Mouse (Mus musculus): ENCODE data around the gene Esyt3.

Esyt3 gene

DNA sequence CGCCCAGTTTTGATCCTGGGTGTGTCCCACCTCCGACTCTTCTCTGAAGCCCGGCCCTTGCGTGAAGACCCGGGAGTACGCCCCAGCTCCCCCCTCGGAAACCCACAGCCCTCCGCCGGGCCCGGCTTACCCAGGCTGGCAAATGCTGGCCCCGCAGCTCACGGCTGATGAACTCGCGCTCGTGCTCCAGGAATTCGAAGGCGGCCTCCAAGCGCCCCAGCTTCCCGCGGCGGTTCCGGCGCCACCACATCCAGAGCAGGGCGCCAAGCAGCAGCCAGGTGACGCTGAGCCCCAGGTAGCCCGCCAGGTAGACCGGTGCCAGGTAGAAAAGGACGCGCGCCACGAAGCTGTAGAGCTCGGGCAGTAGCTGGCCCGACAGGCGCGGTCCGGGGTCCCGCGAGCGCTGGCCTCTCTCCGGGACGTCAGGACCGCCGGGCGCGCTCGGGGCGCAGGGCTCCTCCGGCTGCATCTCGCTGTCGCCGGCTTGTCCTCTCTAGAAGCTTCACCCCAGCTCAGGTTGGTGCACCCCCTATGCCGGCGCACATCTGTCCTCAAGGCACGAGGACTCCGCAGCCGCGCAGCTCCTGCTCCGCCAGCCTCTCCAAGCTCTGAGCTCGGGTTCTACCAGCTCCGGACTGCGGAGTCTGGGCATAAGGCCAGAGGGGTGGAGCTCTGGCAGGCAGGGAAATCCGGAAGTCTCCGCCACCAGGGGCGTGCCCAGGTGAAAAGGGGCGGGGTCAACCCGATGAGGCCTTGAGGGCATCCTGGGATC, at the start of gene Esyt3:
Esyt3 (minus strand) TSS at position 637 of the 772 bp plus-strand sequence.
- peak; percentile 24 for DNase-seq (ENCODE audit: low read depth, low spot score)

DNA sequence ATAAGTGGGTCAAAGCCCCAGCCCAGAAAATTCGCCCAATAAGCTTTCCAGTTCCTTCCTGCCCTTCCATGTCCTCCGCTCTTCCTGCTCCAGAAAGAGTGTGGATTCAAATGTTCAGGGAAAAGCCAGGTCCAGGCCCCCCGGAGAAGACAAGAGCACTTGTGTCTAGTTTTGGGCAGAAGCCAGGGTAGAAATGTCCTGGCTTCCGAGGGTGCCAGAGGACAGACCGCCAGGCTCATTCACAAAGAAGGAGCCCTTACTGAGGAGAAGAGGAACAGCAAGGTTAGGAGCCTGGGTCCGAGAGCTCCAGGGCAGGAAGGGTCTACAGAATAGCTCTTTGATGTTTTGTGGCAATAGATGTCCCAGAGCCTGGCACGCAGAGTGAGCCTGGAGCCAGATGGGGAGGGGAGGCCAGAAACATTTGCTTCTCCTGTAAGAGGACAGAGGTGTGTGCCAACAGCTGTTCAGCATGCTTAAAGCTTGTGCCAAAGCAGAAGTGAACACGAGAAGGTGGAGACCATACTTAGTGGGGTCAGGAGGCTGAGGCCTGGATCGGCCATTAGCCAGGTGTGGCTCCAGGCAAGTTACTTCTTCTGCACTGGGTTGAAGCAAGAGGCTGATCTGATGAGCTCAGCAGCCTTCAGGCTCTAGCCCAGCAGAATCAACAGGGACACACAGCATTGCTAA, 43.1 kb upstream of the Esyt3 start:
- DNase-seq (ENCODE audit: low read depth, low spot score) = no peak

DNA sequence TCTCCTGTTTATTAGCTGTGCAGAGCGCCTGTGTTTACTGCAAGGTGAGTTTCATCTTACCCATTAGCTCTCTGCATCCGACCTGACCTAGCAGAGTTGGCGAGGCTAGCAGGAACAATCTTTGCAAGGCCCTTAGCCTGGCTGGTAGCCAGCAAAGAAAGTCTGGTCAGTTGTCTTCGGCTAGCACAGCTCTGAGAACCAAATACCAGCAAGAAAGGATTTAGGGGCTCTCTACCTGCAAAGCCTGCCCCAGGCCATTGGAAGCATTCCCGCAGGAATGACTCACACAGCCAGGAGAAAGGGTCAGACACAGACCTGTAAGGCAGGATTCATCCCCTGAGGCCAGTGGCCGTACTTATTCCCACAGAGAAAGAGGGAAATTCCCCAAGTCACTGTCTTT, 42.4 kb upstream of the Esyt3 start:
- no peak for DNase-seq (ENCODE audit: low read depth, low spot score)

DNA sequence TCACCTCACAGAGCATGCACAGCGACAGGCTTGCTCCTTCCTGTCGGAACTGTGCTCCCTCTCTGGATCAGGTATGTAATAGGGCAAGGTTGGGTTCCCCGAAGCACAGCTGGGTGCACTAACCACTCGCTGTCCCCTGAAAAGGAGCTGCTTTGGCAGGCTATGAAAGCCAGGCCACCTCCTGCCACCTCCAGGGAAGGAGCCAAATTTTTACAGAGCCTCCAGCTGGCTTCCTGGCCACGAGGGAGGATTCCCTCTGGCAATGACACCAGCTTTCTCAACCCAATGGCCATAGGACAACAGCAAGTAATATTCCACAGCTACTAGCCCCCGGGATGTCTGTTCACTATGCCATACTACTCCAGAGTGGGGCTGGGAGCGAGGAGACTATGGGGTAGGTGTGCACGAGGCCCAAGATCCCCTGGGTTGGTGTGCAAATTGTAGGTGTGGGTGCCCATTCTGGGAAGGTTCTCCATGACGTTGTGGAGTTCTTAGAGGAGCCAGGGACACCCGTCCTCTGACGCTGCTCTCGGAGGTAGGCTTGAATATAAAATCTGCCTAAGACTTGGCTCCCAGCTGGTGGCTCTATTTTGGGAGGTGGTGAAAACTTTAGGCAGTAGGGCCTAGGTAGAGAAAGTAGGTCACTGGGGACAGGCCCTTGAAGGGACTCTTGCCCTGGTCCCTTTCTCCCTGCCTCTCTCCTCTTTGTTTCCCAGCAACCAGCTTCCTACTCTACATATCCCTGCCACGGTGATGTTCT, 38.9 kb upstream of the Esyt3 start:
- DNase-seq (ENCODE audit: low read depth, low spot score) = no peak

DNA sequence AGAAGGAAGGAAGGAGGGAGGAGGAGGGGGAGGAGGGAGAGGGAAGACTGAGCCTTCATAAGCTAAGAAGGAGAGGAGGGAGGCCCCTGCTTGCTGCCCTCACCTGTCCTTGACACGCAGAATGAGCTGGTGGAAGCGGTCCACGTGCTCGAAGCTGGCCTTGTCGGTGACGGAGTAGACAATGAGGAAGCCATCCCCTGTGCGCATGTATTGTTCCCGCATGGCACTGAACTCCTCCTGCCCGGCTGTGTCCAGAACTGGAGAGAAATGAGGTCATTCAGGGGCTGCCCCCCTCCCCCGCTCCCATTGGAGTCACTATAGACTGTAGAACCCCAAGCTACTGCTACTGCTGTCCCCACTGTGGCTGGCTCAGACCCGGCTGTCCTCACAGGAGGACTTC, 36.0 kb upstream of the Esyt3 start:
- DNase-seq (ENCODE audit: low read depth, low spot score) = no peak

DNA sequence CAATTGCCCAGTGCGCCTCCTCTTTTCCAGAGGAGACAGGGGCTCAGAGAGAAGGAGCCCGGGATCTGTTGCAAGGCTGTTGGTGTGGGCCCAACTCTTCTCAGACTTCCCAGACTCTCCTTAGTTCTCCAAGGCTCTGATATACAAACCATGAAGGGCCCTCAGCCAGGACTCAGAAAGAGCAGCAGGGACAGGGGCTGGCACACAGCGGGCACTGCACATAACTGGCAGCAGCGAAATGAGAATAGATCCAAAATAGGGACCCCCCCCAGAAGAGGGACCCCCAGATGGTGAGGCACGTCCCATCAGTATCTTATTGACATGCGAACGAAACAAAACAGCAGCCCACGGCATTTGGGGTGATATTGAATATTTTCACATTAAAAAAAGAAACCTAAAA, 34.8 kb upstream of the Esyt3 start:
- DNase-seq (ENCODE audit: low read depth, low spot score) = no peak

DNA sequence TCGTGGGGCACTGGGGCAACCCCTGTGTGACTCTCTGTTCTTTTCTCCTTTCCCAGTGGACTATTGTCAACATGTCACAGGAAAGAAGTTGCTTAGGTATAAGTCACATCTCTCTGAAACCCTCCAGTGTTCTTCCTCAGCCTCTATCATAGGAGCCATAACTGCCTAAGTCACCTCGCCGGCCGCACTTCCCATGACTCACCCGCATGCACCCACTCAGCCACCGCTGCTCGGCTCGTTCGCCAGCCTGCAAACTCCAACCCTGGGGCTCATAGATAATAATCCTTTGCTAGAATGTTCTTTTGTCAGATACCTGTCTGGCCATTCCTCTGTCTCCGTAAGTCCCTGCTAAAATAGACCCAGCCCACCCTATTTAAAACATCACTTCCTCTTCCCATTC, 33.2 kb upstream of the Esyt3 start:
- DNase-seq (ENCODE audit: low read depth, low spot score) = no peak

DNA sequence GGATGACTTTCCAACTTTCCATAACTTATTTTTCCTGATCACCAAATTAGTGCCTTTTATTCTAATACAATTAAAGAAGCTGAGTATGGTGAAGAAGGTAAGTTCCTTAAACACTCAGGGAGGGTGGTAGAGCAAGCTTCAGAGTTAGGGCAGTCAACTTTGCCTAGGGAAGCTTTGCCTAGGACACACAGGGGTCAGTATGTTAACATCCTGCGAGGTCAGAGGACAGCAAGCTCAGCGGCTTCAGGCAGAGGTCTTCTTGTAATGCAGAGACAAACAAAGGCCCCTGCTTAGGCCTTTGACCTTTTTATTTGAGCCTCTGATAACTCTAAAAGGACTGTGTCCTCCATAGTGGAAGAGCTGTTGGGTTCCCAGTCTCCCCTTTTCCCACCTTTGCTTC, 32.4 kb upstream of the Esyt3 start:
- no peak for DNase-seq (ENCODE audit: low read depth, low spot score)

DNA sequence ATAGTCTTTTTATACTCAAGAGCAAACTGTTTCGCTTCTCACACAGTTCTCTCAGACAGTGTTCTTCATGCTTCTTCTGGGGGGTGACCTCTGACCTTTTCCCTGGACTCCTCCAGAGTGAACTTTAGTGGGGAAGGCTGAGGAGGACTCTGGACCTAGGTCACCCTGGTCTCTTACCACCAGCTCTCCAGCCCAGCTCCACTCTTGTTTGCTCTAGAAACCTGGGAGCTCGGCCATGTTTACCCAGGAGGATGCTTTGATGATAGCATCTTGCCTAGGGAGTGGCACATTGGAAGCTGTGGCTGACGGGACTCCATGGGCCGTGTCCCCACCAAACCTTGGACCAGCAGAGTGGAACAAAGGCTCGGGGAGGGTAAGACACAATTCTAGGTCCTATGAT, 31.8 kb upstream of the Esyt3 start:
- DNase-seq (ENCODE audit: low read depth, low spot score) = no peak

DNA sequence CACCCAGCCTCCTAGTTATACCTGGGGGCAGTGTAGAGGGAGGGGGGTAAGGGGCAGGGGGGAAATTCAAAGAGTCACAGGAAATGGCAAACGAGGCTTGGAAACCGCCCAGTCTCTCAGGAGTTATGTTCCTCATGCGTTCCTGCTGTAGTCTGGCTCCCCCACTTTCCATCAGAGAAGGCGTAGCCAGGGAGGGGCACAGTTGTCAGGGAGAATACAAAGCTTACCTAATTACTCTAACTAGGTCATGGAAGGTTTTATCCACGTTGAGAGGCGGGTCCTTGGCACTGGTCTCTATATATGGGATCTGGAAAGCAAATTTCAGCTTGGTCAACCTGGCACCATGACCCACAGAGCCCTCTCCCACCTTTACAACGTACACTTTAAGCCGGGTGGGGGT, 31.1 kb upstream of the Esyt3 start:
- DNase-seq (ENCODE audit: low read depth, low spot score) = no peak

DNA sequence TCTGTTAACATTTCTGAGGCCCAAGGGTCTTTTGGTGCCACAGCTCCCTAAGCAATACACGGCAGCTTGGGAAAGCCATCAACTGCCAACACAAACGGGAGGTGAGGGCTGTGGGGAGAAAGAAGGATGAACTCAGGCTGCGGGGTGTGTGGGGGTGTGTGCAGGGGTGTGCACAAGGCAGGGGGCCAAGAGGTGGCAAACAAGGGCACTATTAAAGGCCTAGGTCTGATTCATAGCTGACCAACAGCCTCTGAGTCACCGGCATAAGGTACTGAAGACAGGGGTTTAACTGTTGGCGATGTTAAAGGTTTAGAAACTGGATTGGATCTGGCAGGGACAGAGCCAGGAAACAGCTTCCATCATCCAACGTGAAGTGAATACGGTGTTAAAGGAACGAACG, 30.5 kb upstream of the Esyt3 start:
- DNase-seq (ENCODE audit: low read depth, low spot score) = no peak

DNA sequence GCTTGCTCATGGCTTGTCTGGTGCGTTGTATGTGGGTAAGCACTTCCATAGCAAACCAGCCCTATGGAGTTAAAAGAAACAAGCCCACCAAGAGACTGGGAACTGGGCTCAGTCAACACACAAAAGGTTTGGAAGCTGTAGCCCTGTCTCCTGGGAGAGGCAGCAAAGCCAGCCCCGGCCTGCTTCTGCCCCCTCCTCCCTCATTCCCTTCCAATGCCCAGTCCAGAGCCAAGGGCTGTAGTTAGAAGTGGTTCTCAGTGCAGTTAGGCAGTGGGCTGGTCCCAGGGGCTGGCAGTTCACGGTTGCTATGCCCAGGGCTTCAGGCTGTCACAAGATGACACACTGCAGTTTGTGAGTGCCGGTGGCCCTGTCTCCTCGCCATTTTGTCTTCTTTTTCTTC, 29.7 kb upstream of the Esyt3 start:
- no peak for DNase-seq (ENCODE audit: low read depth, low spot score)

DNA sequence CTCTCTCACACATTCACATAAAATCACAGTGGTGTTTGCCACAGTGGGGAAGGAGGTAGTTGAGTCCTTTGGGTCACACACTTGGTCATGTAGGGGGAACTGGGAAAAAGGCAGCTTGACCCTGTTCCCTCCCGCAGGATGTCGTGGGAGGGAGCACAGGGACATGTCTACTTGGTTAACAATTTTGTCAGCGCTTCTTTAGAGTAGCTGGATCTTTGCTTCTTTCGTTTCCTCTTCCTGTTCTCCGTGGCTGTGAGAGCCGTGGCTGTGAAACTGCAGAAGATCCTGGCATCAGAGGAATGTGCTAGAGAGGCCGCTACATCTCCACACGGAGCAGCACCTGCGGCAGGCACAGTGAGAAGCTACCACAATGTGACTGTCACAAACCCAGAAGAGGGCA, 24.2 kb upstream of the Esyt3 start:
- no peak for DNase-seq (ENCODE audit: low read depth, low spot score)

DNA sequence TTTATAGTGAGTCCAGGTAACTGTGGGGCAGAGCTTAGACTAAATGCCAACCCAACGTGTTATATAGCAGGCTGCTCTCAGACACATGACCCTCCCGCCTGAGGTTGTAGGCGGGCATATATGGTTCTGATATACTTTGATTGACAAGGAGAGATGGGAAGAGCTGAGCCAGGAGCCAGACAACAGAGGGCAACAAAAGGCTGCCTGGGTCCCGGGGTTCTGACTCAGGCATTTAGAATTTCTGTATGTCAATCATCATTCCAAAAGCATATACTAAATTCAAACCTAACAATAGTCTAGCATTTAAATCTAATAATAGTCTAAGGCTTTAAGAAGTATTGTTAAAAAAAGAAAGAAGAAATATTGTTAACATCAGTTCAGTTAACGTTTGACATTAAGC, 20.8 kb upstream of the Esyt3 start:
- no peak for DNase-seq (ENCODE audit: low read depth, low spot score)

DNA sequence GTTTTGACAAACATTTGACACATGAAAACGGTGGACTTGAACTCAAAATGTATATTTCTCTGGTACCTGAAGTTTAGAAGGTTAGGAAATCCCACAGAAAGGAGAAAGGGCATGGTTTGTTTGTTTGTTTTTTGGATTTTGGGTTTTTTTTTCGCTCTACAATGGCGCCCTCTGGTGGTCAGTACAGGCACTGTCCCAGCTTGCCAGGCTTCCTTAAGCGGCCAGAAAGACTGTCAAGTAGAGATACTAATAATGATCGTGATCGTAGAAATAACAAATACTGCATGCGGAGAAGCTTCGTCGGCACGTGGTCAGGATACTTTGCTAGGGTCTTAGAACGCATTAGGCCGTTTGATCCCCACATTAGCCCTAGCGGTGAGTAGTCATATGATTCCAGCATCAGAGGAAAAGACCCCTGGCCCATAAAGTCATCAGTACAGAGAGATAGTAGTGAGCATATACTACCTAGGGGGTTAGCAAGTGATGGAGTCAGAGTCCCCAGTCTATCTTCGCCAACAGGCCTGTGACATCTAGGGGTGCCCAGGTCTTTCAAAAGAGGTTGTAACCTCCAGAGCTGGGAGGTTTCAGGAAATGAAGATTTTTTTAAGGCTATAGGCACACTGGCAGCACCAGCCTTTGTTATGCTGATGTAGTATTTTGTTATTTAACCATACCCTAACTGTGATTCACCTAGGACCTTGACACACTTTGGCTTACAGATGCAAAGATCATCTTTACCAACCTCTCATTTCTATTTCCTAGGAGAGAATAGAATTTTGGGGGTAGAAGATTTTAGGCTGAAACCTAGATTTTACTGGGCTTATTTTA, 18.4 kb upstream of the Esyt3 start:
- peak; percentile 59 for DNase-seq (ENCODE audit: low read depth, low spot score)

DNA sequence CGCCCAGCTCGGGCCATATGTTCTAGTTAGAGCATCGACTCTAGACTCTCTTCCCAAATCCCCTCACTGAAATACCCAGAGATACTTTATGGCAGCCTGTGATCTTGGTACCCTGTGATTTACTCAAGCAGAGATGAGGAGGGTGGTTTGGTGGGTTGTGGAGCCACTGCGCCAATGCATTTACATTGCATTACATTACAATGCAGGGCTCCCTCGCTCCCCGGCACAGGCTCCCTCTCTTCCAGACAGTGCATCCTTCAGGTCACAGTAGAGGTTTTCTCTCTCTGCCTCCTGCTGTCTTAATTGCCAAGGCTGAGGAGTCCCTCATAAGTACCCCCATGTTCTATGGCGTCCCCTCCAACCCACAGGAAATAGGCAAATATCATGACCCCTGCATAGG, 10.1 kb upstream of the Esyt3 start:
- DNase-seq (ENCODE audit: low read depth, low spot score) = no peak

DNA sequence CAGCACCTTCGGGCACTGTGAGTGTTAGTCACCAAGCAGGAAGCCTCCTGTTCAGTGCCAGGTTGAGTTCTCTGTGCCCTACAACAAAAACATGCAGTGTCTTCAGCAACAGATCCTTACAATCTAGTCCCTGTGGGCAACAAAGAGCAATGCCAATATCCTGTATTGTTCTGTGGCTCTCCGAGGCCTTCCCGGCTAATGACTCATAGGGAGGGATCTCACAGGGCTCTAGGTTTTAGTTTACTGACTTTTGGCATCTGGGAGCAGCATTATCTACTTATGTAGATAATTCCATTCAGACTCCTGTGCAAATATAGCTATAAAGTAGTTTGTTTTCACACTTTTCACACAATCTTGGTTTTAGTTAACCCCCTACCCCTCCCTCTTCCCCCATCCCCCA, 7.5 kb upstream of the Esyt3 start:
- no peak for DNase-seq (ENCODE audit: low read depth, low spot score)

DNA sequence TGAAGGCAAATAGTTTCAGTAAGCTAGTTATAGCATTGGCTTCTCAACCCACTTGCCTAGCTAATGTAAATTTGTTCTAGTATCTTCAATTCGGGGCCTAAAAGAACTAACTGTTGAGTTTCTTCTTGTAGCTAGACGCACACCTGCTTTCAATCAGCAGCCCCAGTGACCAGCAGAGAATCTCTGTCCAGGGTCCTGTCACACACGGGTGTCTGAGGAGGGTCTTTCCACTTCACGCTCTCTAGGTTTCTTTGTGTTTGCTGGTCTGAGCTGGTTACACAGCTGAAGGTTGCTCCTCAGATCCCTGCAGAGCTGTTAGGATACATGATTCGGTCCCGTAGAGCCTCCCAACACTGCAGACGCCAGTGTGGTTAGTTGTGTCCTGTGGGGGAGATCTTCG, 4.7 kb upstream of the Esyt3 start:
- no peak for DNase-seq (ENCODE audit: low read depth, low spot score)

DNA sequence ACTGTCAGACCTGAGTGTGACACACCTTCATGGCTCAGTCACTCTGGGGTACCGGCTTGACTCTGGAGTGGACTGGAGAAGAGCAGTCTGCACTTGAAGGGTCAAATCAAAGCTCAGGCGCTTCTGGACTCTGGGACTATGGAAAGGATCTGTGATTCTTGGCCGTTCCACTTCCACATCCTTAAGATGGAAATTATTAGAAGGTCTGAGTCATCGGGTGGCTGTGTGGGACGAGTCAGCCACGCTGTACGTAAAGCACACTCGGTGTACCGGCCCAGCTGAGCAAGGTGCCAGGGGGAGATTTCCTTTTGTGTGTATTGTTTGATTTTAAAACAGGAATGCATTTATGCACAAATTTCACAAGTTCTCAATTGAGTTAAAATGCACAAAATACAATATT, 3.6 kb upstream of the Esyt3 start:
- no peak for DNase-seq (ENCODE audit: low read depth, low spot score)

DNA sequence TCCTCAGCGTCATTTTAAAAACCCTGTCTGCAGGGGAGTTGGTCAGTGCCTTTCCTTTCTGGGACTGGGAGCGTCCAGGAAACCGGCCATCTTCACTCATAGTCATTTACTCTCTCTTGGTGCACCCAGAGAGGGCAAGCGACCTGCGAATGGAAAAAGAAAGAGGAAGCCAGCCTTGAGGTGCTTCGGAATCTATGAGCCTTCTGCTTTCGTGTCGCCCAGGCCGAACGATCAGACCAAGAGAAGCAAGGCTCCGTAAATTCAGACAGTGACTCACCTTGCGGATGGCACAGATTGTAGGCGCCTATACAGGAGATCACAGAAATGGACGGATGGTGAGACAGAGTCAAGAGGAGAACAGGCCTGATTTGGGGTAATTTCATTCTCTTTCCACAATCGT, 655 bp upstream of the Esyt3 start:
- DNase-seq (ENCODE audit: low read depth, low spot score) = no peak

DNA sequence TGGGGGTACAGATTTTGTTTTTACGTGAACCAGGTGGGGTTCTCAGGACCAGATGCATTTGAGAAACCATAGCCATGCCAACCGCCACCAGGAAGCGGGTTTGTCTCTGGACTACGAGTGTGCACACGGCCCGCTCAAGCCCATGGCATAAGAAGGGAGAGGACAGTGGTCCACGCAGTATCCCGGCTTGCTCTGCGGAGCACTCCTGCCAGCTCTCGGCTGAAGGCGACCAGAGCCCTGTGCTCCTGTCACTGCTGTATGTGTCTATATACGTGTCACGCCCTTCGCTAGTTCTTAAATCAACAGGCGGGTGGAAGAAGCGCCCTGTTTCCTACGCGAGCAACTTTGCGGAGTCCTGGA, 816 bp downstream of the Esyt3 start:
- no peak for DNase-seq (ENCODE audit: low read depth, low spot score)

DNA sequence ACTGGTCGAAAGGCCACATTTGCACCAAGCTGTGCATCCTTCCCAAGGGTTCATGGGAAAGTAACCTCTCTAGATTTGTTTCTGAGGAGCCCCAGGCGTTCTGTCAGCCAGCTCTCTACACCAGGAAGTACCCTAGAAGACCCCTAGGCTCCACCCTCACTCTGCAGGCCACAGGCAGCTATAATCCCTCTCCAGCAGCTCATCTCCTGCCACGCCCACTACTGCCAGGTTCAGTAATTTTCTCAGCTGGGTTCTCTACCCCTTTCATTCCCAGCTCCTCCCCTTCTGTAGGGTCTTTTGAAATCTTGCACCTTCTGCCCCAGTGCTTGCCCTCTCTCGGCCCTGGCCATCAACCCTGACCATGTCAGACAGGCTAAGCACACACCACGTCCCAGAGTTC, 2.4 kb downstream of the Esyt3 start:
- DNase-seq (ENCODE audit: low read depth, low spot score) = no peak
